Comparison of ENCODE assay signal across 8 mouse cellular contexts in the genomic region with DNA sequence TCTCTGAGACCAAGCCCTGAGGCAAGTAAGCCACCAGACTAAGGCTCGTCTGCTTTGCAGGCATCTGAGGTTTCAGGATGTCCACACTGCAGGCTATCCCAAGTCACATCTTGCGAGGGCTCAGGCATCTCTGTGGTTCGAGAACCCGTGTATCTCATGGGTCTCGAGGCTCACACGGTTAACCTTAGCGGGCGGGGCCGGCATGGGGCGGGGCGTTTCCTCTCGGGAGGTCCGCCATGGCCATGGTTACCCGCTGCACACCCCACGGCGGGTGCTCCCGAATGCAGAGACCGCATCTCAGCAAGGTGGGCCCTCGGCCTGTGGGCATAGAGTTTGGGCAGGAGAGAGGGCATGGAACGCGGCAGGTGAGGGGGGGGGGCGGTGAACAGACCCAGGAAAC. TPM values are rescaled to one million over a fixed set of nuclear protein-coding genes. Genes with fewer than 3 reads are reported as not detected.
DNase-seq lines count a peak whose midpoint lies in the region; ATAC-seq lines count a peak whose summit lies in the region.

A gene (plus strand): TSS at position 215 of the 400 bp plus-strand sequence.

- peaks cover 8% of the 10 kb centered on the region; the same call in 1 of the 2 replicates for H3K4me1 ChIP-seq in hindbrain, embryonic 11.5 days (replicated peaks; ENCODE audit: control insufficient read depth, insufficient read depth, low read length)
- H3K4me1 ChIP-seq in megakaryocyte, embryonic 14.5 days: peaks cover 31% of the 10 kb centered on the region

- H3K36me3 ChIP-seq in hindbrain, embryonic 11.5 days (ENCODE audit: control insufficient read depth, insufficient read depth, low read length): no peaks in the 10 kb centered on the region
- H3K36me3 ChIP-seq in megakaryocyte, embryonic 14.5 days (replicated peaks; ENCODE audit: low read length): peaks cover 8% of the 10 kb centered on the region
- no peaks in the 10 kb centered on the region for H3K36me3 ChIP-seq in splenic B cell, adult 2 months (ENCODE audit: control insufficient read depth, insufficient read depth, low read length, poor library complexity, severe bottlenecking)

- WGBS in hindbrain, embryonic 11.5 days: 3% methylated on average over 20 of the region's 22 CpGs

- H3K9ac ChIP-seq in hindbrain, embryonic 11.5 days (ENCODE audit: low read depth, low read length): no peak within 1 kb of the TSS

- H3K9me3 ChIP-seq in hindbrain, embryonic 11.5 days (ENCODE audit: control insufficient read depth, low read length): no peaks in the 10 kb centered on the region
- H3K9me3 ChIP-seq in megakaryocyte, embryonic 14.5 days: no peaks in the 10 kb centered on the region

- peak; percentile 26 to 41 for DNase-seq in cerebellum, postnatal 14 days
- DNase-seq in cerebellum, adult 8-10 months: no peak
- peak; percentile 62 for DNase-seq in CD4-positive helper T cell, adult 2 months (ENCODE audit: low read depth, low spot score)
- DNase-seq in hindbrain, embryonic 11.5 days (ENCODE audit: low spot score): peak; percentile 26
- peak; percentile 31 to 56 for DNase-seq in left cerebral cortex, postnatal 25 days (ENCODE audit: low spot score in 2 of 2)
- peak; percentile 48 for DNase-seq in splenic B cell, adult 2 months (ENCODE audit: low read depth, low spot score)

- 0 out of 2 replicates have a peak, but pooled peaks have one; percentile 11 for ATAC-seq in common myeloid progenitor, adult 5-6 weeks (replicated peaks; ENCODE audit: low read depth, poor library complexity, severe bottlenecking)
- no peak for ATAC-seq in hindbrain, embryonic 11.5 days (ENCODE audit: low FRiP score)

- H3K27ac ChIP-seq in hindbrain, embryonic 11.5 days (ENCODE audit: low read depth, low read length): no peak within 1 kb of the TSS

- H3K4me3 ChIP-seq in hindbrain, embryonic 11.5 days (ENCODE audit: low read depth, low read length): peak within 1 kb of the TSS; percentile 31
- peak within 1 kb of the TSS; percentile 90 for H3K4me3 ChIP-seq in megakaryocyte, embryonic 14.5 days (replicated peaks)

- H3K27me3 ChIP-seq in hindbrain, embryonic 11.5 days (ENCODE audit: control insufficient read depth, insufficient read depth, low read length): peaks cover 50% of the 10 kb centered on the region
- H3K27me3 ChIP-seq in megakaryocyte, embryonic 14.5 days (replicated peaks): peaks cover 93% of the 10 kb centered on the region
- no peaks in the 10 kb centered on the region for H3K27me3 ChIP-seq in splenic B cell, adult 2 months (ENCODE audit: control insufficient read depth, insufficient read depth, low read length, poor library complexity, severe bottlenecking)

- intact Hi-C loops in left cerebral cortex, postnatal 25 days (cut with DNase I): loop anchor here (5.0 kb wide), 1 partner anchor 40 kb away; a partner anchor contains a TSS

- H3K4me2 ChIP-seq in hindbrain, embryonic 11.5 days (replicated peaks; ENCODE audit: low read depth, low read length): peak within 1 kb of the TSS; percentile 60

RNA-seq across cellular contexts. Expression of the gene that starts here (rescaled TPM):
- total RNA-seq in common myeloid progenitor, adult 5-6 weeks (2017): 0.23 and 0.82 TPM in 2 replicates
- 1.0 and 2.6 TPM in 2 replicates for polyA plus RNA-seq in hindbrain, embryonic 11.5 days (2014; fragmentation: Nextera tagmentation; extraction: Ambion mirVana)
- 10 to 100 TPM; 36.6 to 43.5 TPM for total RNA-seq in left cerebral cortex, postnatal 25 days (2021)
- 0.84 and 8.2 TPM in 2 replicates for polyA plus RNA-seq in megakaryocyte, embryonic 14.5 days (2012; ENCODE audit: insufficient read depth, low replicate concordance)

Comparison
In these comparisons a context has a peak if more than half of its experiments do, and no peak if none do; other contexts are left out.
1. RNA of the gene that starts here (total RNA-seq): 36.6 to 43.5 TPM in left cerebral cortex, postnatal 25 days; 0.23 to 0.82 TPM in common myeloid progenitor, adult 5-6 weeks; every median in the first group is over 10 times any median in the second.
2. Peak in ATAC-seq in common myeloid progenitor, adult 5-6 weeks; RNA of the gene not detected or under 1 TPM.